Mouse (Mus musculus): ENCODE measurements around the gene Angptl6. TPM values are rescaled to one million over a fixed set of nuclear protein-coding genes. Genes with fewer than 3 reads are reported as not detected.

The Angptl6 gene
- polyA plus RNA-seq, 1 experiment from 2014 or later, result 3.4 TPM

- Histone ChIP-seq H3K4me1 (peaks cover 24% of the 10 kb centered on the region), H3K4me2 (no peak overlapping the region), H3K4me3 (no peak overlapping the region), H3K9ac (no peak overlapping the region), H3K27me3 (no peaks in the 10 kb centered on the region), H3K27ac (no peak overlapping the region), H3K9me3 (no peaks in the 10 kb centered on the region), H3K36me3 (peaks cover 76% of the 10 kb centered on the region)
- no peak for ATAC-seq (ENCODE audit: borderline replicate concordance, extremely low read depth, low FRiP score, low TSS enrichment)
- 53% methylated on average over 5 of the region's 5 CpGs for WGBS
Measured at GRCm38 (mm10) chr9:20893069-20893468, 13.5 kb upstream of the Angptl6 start.

GRCm38 (mm10) chr9:20892104-20892653, 12.7 kb upstream of the Angptl6 start:
- Histone ChIP-seq H3K4me2 (no peak overlapping the region), H3K27ac (no peak overlapping the region), H3K4me3 (no peak overlapping the region), H3K9me3 (no peaks in the 10 kb centered on the region), H3K36me3 (peaks cover 73% of the 10 kb centered on the region), H3K27me3 (no peaks in the 10 kb centered on the region), H3K4me1 (peaks cover 17% of the 10 kb centered on the region), H3K9ac (no peak overlapping the region)
- no peak for ATAC-seq (ENCODE audit: borderline replicate concordance, extremely low read depth, low FRiP score, low TSS enrichment)
- 58% methylated on average over 5 of the region's 5 CpGs for WGBS

- Histone ChIP-seq H3K4me2 (no peak overlapping the region), H3K4me3 (no peak overlapping the region), H3K4me1 (peaks cover 11% of the 10 kb centered on the region), H3K36me3 (peaks cover 72% of the 10 kb centered on the region), H3K9ac (no peak overlapping the region), H3K27ac (no peak overlapping the region), H3K9me3 (no peaks in the 10 kb centered on the region), H3K27me3 (no peaks in the 10 kb centered on the region)
- ATAC-seq (ENCODE audit: borderline replicate concordance, extremely low read depth, low FRiP score, low TSS enrichment), result no peak
- 61% methylated on average over 26 of the region's 26 CpGs for WGBS
Measured at GRCm38 (mm10) chr9:20891339-20892103, 12.0 kb upstream of the Angptl6 start.

GRCm38 (mm10) chr9:20890411-20890810, 10.9 kb upstream of the Angptl6 start:
- no peak for ATAC-seq (ENCODE audit: borderline replicate concordance, extremely low read depth, low FRiP score, low TSS enrichment)
- Histone ChIP-seq H3K4me1 (peaks cover 11% of the 10 kb centered on the region), H3K27ac (no peak overlapping the region), H3K9ac (no peak overlapping the region), H3K9me3 (no peaks in the 10 kb centered on the region), H3K27me3 (no peaks in the 10 kb centered on the region), H3K4me2 (no peak overlapping the region), H3K4me3 (no peak overlapping the region), H3K36me3 (peaks cover 63% of the 10 kb centered on the region)
- WGBS, result 90% methylated on average over 5 of the region's 5 CpGs

- Histone ChIP-seq H3K36me3 (peaks cover 53% of the 10 kb centered on the region), H3K4me1 (peaks cover 11% of the 10 kb centered on the region), H3K9me3 (no peaks in the 10 kb centered on the region), H3K27ac (no peak overlapping the region), H3K27me3 (no peaks in the 10 kb centered on the region), H3K4me2 (peak overlapping the region; percentile 73), H3K4me3 (peak overlapping the region; percentile 82), H3K9ac (peak overlapping the region; percentile 16; the same call in 1 of the 2 replicates)
- no peak for ATAC-seq (ENCODE audit: borderline replicate concordance, extremely low read depth, low FRiP score, low TSS enrichment)
- 74% methylated on average over 29 of the region's 29 CpGs for WGBS
Measured at GRCm38 (mm10) chr9:20889185-20890141, 9.9 kb upstream of the Angptl6 start.

- peaks cover 11% of the 10 kb centered on the region for H3K4me1 ChIP-seq
- peaks cover 42% of the 10 kb centered on the region for H3K36me3 ChIP-seq
- H3K4me3 ChIP-seq, result peak overlapping the region; percentile 82
- H3K27ac ChIP-seq, result peak overlapping the region; percentile 92
- peak overlapping the region; percentile 89 for H3K9ac ChIP-seq
- no peaks in the 10 kb centered on the region for H3K9me3 ChIP-seq
- peak; percentile 37 for ATAC-seq (ENCODE audit: borderline replicate concordance, extremely low read depth, low FRiP score, low TSS enrichment)
- WGBS, result under 1% methylated on average over 30 of the region's 30 CpGs
- no peaks in the 10 kb centered on the region for H3K27me3 ChIP-seq
- peak overlapping the region; percentile 73 for H3K4me2 ChIP-seq
Measured at GRCm38 (mm10) chr9:20888386-20888765, 8.8 kb upstream of the Angptl6 start.

- WGBS, result under 1% methylated on average over 43 of the region's 43 CpGs
Measured at GRCm38 (mm10) chr9:20887704-20888385, 8.3 kb upstream of the Angptl6 start, which contains the start of gene Ppan. Gene Ppan, plus strand, starts transcription at chr9:20888175.

GRCm38 (mm10) chr9:20887191-20887590, 7.7 kb upstream of the Angptl6 start:
- peaks cover 30% of the 10 kb centered on the region for H3K36me3 ChIP-seq
- no peak for ATAC-seq (ENCODE audit: borderline replicate concordance, extremely low read depth, low FRiP score, low TSS enrichment)
- H3K27ac ChIP-seq, result peak overlapping the region; percentile 92
- no peak overlapping the region for H3K9ac ChIP-seq
- no peaks in the 10 kb centered on the region for H3K9me3 ChIP-seq
- peaks cover 11% of the 10 kb centered on the region for H3K4me1 ChIP-seq
- H3K27me3 ChIP-seq, result no peaks in the 10 kb centered on the region
- 87% methylated on average over 6 of the region's 6 CpGs for WGBS
- H3K4me2 ChIP-seq, result peak overlapping the region; percentile 73
- no peak overlapping the region for H3K4me3 ChIP-seq

More at GRCm38 (mm10) chr9:20887704-20888385, 8.3 kb upstream of the Angptl6 start, which contains the start of gene Ppan:
- peak within 1 kb of the TSS; percentile 73 for H3K4me2 ChIP-seq
- peak within 1 kb of the TSS; percentile 92 for H3K27ac ChIP-seq
- ATAC-seq (ENCODE audit: borderline replicate concordance, extremely low read depth, low FRiP score, low TSS enrichment), result peak; percentile 96
- H3K4me1 ChIP-seq, result peaks cover 11% of the 10 kb centered on the region
- no peaks in the 10 kb centered on the region for H3K9me3 ChIP-seq
- H3K9ac ChIP-seq, result peak within 1 kb of the TSS; percentile 89
- peaks cover 37% of the 10 kb centered on the region for H3K36me3 ChIP-seq
- peak within 1 kb of the TSS; percentile 82 for H3K4me3 ChIP-seq
- no peaks in the 10 kb centered on the region for H3K27me3 ChIP-seq

GRCm38 (mm10) chr9:20886563-20886962, 7.0 kb upstream of the Angptl6 start:
- Histone ChIP-seq H3K27ac (no peak overlapping the region), H3K4me2 (no peak overlapping the region), H3K36me3 (peaks cover 24% of the 10 kb centered on the region), H3K4me3 (no peak overlapping the region), H3K27me3 (no peaks in the 10 kb centered on the region), H3K4me1 (peaks cover 11% of the 10 kb centered on the region), H3K9ac (no peak overlapping the region), H3K9me3 (no peaks in the 10 kb centered on the region)
- WGBS, result 88% methylated on average over 2 of the region's 2 CpGs
- no peak for ATAC-seq (ENCODE audit: borderline replicate concordance, extremely low read depth, low FRiP score, low TSS enrichment)

- Histone ChIP-seq H3K27ac (peak overlapping the region; percentile 91), H3K27me3 (no peaks in the 10 kb centered on the region), H3K36me3 (no peaks in the 10 kb centered on the region), H3K9me3 (no peaks in the 10 kb centered on the region), H3K4me1 (peaks cover 12% of the 10 kb centered on the region; the same call in 1 of the 2 replicates), H3K4me2 (peak overlapping the region; percentile 74), H3K4me3 (peak overlapping the region; percentile 46), H3K9ac (peak overlapping the region; percentile 59)
- 11% methylated on average over 10 of the region's 10 CpGs for WGBS
- no peak for ATAC-seq (ENCODE audit: borderline replicate concordance, extremely low read depth, low FRiP score, low TSS enrichment)
Measured at GRCm38 (mm10) chr9:20878710-20879065, 839 bp downstream of the Angptl6 start.

GRCm38 (mm10) chr9:20878041-20878709, 1.4 kb downstream of the Angptl6 start:
- ATAC-seq (ENCODE audit: borderline replicate concordance, extremely low read depth, low FRiP score, low TSS enrichment), result peak; percentile 94
- WGBS, result under 1% methylated on average over 69 of the region's 69 CpGs
- peak overlapping the region; percentile 91 for H3K27ac ChIP-seq
- H3K4me2 ChIP-seq, result peak overlapping the region; percentile 74
- no peaks in the 10 kb centered on the region for H3K27me3 ChIP-seq
- H3K9me3 ChIP-seq, result no peaks in the 10 kb centered on the region
- peak overlapping the region; percentile 46 for H3K4me3 ChIP-seq
- peak overlapping the region; percentile 59 for H3K9ac ChIP-seq
- H3K36me3 ChIP-seq, result no peaks in the 10 kb centered on the region
- peaks cover 12% of the 10 kb centered on the region; the same call in 1 of the 2 replicates for H3K4me1 ChIP-seq
